Mouse (Mus musculus) midbrain, embryonic 12.5 days (tissue): Measurements from ENCODE around the gene Gm43517. TPM values are rescaled to one million over a fixed set of nuclear protein-coding genes. Genes with fewer than 3 reads are reported as not detected.

Source experiments
- polyA plus RNA-seq: library from polyadenylated mRNA; unstranded; fragments of >200 nt; fragmentation: Nextera tagmentation; extraction: Ambion mirVana; gene quantifications from 2 replicates; pipeline ENCODE4 v1.2.1, GENCODE M21; 2016

Gene Gm43517
- polyA plus RNA-seq, 1 experiment from 2014 or later: 0.28 TPM

Other genes with a start within 250 kb of the Gm43517 start
- gene Foxg1, start 2.5 kb upstream of the Gm43517 start, polyA plus RNA-seq: 3.0 and 4.6 TPM in 2 replicates